Mouse (Mus musculus) frontal cortex, adult 2 months (tissue): Measurements from ENCODE around the gene Stxbp2. TPM values are rescaled to one million over a fixed set of nuclear protein-coding genes. Genes with fewer than 3 reads are reported as not detected.
A peak's percentile ranks its signal among the peaks of the same experiment; 100 is the strongest.

Experiments used
- DNase-seq, 2 experiments: peaks; one replicate each; pipeline ENCODE4 v3.0.0; 2022; ENCODE audit warnings: low spot score in 1 of 2; ENCODE audit errors: extremely low spot score in 1 of 2
- polyA plus RNA-seq: library from polyadenylated mRNA; depleted of rRNA; stranded (reverse); fragments of >200 nt; gene quantifications from 2 replicates; pipeline ENCODE4 v1.2.3, GENCODE M21; 2012

The Stxbp2 gene
- polyA plus RNA-seq, 1 experiment = 292 TPM

DNA sequence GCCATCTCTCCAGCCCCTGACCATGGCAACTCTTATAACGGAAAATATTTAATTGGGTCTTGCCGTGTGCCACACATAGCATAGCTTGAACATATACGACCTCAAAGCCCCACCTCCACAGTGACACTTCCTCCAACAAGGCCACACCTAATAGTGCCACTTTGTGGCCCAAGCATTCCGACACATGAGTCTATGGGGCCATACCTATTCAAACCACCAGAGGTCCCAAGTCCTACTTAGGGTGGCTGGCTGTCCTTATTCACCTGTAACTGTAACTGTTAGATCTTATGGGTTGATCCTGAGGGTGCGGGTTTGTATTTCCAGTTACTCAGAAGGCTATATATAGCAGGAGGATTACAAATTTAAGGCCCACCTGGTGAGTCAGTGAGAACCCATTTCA, 2.7 kb upstream of the Stxbp2 start:
- DNase-seq = peak in 1 of 2 experiments; percentile 64

DNA sequence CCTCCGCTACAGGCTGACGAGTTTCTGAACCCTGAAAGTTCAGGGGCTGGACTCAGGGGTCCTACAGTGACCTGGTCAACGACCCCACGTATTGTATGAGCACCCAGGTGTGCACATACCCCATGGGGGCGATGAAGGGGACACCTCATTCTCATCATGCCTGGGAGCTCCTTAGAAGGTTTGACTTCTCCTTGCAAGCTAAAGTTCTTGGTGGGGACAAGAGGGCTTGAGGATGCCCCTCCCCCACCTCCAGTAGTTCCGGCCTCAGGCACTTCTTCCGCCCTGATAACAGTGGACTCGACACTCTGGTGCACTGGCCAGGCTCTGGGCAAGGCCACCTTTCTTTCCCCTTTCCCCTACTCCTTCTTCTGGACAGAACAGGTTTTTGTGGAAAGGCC, 722 bp downstream of the Stxbp2 start:
- no peak for DNase-seq

DNA sequence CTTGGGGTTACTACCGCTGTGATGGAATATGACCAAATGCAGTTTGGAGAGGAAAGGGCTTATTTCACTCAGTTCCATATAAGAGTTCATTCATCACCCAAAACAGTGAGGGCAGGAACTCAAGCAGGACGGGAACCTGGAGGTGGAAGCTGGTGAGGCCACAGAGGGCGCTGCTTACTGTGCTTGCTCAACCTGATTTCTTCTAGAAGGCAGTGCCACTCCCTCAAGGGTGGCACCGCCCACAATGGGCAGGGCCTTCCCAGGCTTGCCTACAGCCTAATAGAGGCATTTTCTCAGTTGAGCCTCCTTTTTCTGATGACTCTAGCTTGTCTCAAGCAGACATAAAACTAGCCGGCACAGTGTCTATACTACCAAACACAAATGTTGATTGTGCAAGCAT, 15.0 kb downstream of the Stxbp2 start:
- DNase-seq = peak in 1 of 2 experiments; percentile 28

DNA sequence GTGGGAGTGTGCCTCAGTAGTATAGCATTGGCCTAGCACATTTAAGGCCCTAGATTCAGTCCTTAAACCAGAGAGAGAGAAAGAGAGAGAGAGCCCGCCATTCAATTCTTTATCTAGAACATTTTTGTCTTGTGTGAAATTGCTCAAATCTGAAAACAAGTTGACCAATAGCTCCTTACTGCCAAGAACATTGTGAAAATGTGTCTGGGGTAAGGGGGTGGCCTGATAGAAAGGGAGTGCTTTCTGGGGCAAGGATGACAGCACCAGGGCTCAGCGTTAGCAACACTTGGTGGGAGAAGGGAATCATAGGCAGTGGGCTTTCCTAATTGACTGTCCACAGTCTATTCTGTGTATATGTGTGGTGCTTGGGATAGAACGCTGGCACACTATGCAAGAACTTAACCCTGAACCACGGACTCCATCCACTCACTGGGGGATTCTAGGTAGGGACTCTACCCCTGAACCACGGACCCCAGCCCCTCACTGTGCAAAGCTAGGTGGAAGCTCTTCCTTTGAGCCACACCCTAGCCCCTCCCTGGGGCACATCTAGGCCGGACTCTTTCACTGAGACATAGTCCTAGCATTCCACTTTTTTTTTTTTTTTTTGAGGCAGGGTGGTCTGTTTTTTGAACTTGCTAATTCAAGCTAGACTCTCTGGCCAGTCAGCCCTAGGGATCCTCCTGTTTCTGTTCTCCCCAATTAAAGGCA, 16.2 kb downstream of the Stxbp2 start:
- no peak for DNase-seq

DNA sequence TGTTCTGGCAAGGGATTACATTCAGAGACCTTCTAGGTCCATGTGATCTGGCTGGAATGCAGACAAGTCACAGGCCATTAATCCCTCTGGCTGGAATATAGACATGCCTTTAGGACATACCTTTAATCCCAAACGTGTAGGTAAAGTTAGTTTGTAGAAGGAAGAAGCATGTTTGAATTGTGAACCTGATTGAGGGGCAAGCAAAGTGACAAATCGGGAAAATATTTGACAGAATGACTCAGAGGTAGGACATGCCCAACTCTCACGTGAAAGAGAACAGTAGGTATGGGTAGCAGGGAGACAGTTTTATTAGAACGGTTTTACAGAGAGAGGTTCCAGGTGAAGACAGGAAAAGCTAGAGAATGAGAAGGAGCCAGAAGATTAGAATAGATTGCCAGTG, 16.8 kb downstream of the Stxbp2 start:
- no peak for DNase-seq

DNA sequence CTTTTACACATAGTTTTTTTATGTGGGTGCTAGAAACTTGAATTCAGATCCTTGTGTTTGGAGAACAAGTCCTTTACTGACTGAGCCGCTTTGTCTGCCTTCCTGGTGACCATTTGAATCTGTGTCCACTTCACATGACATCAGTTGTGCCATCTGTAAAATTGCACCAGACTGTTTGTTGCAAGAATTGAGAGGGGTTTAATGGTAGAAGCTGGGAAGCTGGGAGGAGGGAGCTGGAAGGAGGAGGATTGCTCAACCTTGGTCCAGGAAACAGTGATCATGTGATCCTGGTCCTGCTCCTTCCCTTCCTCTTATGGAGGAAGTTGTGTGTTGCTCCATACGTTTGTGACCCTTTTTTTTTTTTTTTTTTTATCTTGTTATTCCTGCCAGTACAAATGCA, 17.5 kb downstream of the Stxbp2 start:
- no peak for DNase-seq

DNA sequence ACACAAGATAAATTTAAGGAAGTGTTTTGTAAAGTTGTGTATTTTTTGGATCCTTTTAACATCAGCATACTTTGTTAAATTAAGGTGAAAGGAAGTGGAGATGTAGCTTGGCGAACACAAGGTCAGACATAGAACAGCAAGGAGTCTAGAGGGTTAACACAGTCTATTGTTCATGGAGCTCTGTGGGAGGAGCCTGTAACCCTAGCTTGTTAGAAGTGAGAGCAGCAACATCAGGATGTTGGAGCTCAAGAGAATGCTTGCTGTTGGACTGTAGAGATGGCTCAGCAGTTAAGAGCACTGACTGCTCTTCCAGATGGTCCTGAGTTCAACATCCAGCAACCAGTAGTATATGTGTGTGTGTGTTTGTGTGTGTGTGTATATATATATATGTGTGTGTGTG, 18.2 kb downstream of the Stxbp2 start:
- DNase-seq = no peak

DNA sequence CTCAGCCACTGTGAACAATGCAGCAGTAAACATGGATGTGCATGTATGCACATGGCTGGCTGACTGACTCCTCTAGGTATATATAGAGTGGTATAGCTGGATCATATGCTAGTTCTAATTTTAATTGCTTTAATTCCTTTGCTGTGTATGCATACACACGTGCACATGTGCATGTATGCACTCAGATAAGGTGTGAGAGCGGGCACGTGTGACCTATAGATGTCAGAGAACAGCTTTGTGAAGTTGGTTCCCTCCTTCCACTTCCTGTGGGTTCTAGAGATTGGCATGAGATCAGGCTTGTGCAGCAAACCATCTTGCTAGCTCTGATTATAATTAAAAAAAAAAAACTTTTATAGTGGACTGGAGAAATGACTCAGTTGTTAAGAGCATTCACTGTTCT, 22.1 kb downstream of the Stxbp2 start:
- no peak for DNase-seq

DNA sequence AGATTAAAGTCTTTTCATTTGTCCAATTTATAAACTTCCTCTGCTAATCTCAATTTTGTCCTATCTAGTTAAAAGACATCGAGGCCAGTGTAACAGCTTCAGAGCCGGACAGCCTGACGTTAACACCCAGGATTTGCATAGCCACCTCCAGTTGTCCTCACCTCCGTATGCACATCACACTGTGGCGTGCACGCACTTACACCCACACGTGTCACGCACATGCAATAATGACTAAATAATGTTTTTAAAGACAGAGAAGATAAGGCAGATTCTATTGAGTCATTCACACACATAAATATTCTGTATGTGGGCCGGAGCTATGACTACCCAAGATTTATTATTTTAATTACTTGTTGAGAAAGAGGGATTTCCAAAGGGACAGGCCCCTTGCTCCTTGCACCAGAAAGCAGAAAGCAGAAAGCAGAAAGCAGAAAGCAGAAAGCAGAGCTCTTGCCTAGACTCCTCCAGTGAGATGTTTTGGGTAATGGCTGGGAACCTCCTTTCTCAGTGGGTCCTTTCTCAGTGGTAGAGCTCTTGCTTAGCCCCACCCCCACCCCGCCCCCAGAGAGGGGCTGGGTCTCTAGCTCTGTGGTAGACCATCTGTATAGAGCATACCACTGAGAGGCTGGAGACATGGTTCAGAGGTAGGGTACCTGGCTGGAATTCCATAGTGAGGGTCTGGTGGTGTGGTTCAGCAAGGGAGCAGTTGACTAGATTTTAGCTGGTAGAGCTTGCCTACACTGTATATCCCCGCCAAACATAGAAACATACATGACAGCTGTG, 24.2 kb downstream of the Stxbp2 start:
- DNase-seq = no peak

DNA sequence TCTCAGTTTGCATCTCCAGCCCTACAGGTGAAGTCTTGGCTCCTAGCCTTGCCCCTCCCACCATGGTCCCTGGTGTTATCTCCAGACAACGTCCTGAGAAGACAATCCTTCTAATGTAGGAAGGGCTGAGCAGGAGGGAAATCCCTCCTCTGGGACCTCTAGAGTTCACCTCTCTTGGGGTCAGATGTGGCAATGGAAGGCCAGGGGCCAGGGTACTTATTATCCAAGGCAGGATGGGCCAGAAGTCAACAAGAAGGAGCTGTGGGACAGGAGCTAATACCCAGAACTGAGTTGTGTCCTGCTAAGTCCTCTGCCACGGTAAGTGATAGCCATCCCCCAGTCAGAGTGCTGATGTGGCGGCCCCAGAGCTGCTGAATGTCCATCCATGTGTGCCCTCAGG, 24.8 kb downstream of the Stxbp2 start, which contains the start of gene Retn:
Gene Retn, plus strand, starts transcription at position 245 of the 400 bp plus-strand sequence.
- no peak for DNase-seq

DNA sequence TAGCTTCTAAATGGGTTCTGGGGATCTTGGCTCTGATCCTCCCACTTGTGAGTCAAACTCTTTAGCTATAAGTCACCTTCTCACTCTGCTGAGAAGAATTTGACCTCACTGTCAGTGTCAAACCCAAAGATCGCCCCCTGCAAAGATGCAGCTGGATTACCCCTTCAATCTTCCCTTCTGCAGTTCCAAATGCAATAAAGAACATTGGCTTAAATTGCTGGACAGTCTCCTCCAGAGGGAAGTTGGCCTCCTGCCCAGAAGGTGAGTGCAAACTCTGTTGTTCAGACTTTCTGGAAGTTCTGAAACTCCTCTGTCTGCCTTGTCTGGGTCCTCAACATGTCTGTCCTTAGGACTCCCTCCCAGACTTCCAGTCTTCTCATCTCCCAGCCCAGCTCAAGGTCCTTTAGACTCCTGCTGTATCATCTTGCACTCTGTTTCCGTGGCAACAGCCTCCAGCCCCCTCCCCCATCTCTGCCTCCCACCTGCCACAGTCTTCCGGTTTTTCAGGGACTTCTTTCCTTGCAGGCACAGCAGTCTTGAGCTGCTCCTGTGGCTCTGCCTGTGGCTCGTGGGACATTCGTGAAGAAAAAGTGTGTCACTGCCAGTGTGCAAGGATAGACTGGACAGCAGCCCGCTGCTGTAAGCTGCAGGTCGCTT, 26.1 kb downstream of the Stxbp2 start:
- peak in 1 of 2 experiments; percentile 63 for DNase-seq

DNA sequence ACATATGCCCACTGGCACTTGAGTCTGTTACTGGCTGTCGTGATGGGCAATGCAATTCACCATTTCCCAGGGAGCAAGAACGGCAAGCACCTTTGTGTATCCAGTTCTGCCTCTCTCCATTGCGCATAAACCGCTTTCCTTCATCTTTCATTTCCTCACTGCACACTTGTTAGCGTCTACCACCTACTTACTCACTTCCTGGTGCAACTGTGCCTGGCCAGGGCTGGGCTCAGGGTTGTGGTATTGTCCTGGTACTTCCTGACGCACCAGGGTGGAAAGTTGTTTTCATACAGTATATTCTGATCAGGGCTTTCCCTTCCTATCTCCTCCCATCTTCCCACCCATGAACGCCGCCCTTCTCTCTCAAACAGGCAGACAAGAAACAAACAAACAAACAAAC, 30.1 kb downstream of the Stxbp2 start:
- no peak for DNase-seq

DNA sequence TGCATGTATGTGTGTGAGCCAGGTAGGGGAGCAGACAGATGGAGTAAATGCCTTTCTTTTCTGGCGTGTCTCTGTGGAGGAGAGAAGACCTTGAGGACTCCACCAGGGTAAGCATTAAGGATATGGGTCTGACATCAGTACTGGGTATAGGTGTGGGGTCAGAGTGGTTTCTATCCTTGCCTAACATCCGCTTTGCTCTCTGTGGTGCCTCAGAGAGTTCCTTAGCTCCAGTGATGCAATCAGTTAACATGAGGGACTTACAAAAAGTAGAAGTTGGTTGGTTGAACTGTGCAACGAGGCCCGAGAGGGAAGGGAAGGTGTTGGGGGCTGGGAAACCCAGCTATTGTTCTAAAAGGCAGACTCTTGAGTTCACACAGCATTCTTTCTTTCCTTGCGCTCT, 33.6 kb downstream of the Stxbp2 start:
- no peak for DNase-seq

DNA sequence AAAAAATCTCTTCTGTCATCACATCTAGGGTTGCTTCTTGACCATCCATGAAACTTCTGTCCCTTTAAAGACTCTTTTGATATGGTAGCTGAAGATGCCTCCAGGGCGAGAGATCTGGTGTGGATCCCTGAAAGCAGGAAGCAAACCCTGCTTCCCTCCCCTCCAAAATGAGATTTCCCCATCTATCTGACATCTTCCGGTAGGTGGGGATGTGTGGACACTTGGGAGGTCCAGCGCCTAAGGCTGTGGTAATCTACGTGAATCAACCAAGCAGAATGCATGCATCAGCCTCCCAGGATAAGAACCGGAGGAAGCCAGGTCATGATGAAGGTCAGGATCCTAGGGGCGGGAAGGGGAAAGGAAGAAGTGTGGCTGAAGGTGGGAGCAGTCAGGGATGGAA, 34.8 kb downstream of the Stxbp2 start, which contains the start of gene Mcemp1:
Gene Mcemp1, plus strand, starts transcription at position 248 of the 400 bp plus-strand sequence.
- DNase-seq = no peak

DNA sequence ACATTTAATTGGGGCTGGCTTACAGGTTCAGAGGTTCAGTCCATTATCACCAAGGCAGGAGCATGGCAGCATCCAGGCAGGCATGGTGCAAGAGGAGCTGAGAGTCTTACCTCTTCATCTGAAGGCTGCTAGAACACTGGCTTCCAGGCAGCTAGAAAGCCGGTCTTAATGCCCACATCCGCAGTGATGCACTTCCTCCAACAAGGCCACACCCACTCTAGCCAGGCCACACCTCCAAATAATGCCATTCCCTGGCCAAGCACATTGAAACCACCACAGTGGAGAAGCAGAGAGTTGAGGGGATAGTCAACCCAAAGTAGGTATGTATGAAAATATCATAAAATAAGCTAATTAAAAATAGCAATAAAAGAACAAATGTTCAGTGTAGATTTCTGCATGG, 39.6 kb downstream of the Stxbp2 start:
- DNase-seq = no peak

DNA sequence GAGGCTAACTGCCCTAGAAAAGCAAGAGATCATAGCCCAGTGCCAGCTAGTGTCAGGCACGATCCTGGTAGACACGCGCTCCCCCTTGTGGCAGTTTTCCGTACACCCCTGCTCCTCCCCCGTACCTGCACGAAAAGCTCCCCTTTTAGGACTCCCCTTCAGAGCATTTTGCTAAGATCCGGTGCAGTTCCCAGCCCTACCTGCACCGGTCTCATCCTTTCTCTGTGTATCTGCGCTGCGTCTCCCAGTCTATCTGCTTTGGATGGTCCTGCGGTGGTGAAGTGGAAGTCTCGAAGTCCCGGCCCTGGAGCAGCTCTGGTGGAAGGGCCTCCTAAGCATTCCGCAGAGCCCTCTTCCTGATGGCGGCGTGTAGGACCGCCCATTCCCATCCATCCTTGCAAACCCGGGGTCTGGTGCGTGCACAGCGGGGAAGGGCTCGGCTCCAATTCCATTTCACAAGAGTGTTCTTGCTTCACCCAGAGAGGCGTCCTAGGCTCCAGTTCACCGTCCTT, 41.3 kb downstream of the Stxbp2 start, which contains the start of gene Fcor:
Gene Fcor, minus strand, starts transcription at position 383 of the 512 bp plus-strand sequence.
- peak; percentile 80 to 95 for DNase-seq

DNA sequence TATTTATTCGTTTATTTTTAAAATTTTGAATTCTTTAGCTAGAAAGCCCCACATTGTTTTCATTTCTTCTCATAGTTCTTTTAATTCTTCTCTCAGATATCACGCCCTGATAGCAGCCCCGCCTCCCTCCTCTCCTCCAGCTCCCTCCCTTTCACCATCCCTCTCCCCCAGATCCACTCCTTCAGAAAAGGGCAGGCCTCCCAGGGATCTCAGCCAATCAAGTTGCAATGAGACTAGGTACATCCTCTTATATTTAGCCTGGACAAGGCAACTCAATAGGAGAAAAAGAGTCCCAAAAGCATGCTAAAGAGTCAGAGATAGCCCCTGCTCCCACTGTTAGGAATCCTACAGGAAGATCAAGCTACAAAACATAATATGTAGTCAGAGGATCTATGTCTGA, 43.9 kb downstream of the Stxbp2 start:
- DNase-seq = no peak

DNA sequence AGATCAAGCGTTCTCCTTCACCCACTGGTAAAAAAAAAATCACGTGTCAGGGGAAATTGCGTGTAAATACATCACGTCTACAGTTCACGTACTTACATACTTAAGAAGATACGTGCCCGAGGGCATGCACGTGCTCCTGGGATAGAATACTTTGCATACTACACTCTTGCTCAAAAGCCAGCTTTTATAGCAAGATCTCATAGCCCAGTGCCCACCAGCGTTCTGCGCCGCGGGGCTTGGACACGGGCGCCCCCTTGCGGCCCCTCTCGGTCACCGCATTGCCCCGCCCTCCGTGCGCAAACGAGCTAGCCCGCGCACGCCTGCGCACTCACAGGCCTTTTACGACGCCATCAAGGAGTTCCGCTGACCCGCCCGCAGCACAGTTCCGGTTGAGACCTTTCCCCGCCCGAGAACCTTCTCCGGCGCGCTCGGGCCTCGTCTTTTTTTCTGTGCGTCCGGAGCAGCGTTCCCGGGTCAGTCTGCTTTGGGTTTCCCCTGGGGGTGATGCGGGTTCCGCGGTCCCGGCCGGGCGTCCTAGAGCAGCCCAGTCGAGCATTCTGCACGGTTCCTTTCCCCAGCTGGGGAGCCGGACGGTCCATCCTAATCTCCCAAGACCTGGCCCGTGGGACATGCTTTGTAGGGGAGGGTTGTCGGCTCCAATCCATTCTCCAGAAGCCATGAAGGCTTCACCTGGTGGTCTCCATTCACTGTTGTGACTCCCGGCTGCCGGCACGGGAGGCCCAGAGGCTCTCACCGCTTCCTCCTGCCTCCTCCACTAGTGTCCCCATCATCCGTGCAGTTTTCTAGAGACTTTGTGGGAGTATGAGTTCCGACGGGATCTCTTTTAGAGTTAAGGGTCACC, 45.6 kb downstream of the Stxbp2 start, which contains the start of gene Trappc5:
Gene Trappc5, plus strand, starts transcription at position 169 of the 862 bp plus-strand sequence.
- DNase-seq = peak; percentile 86 to 97

DNA sequence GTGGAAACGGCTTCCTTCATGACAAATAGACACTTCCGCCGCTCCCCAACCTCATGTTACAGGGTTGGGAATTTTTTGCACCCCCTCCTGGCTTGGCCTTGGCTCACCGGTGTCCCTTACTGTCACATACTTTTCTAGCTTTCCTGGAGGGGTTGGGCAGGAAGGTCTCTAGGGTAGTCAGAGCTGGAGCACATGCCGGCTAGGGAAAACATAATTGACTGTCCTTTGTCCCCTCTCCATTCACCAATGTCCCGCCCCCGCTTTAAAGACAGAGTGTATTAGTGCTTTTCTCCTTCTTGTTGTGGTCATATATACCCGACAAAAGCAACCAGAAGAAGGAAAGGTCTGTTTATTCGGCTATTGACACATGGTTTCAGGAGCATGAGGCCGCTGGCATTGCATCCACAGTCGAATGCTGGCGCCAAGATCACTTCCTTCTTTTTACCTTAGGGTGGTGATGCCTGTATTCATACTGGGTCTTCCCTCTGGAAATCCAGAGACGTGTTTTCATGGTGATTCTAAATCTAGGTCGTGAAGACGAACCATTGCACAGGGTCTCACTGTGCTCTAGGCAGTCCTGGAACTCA, 46.3 kb downstream of the Stxbp2 start:
- no peak for DNase-seq

DNA sequence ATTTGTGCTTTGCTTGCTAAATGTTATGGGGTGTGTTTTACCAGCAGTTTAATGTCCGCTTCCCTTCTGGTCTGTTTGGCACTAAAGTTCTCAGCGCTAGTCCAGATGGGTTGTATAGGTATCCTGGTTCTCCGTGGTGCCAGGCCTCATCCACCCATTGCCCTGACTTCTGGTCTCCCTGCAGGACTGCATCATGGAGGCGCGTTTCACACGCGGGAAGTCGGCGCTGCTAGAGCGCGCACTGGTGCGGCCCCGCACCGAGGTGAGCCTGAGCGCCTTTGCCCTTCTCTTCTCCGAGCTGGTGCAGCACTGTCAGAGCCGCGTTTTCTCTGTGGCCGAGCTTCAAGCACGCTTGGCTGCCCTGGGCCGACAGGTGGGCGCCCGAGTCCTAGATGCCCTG, 48.1 kb downstream of the Stxbp2 start:
- DNase-seq = no peak
